Mouse (Mus musculus): ENCODE data around the gene Arl15.

DNA sequence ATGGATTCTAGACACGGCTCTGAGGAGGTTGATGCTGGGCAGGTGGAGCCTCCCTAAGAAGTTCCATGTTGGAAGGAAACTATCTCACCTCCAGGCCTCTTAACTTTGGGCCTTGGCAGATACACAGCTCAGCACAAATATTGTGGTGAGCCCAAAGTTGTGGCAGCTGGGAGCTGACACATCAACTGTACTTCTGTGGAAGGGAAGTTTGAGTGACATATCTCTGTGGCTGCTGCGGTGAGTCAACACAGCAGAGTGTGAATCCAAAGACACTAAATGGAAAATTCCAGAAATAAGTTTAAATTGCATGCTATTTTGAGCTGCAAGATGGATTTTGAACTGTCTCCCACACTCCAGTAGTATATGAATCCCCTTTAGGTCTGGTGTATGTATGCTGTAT lies 34.8 kb downstream of the Arl15 start:
- TF ChIP-seq CTCF (IDR thresholded peaks at IDR 0.05; ENCODE audit: borderline replicate concordance, extremely low read depth, insufficient read depth, insufficient read length) (no peak), POLR2A (IDR thresholded peaks at IDR 0.05; ENCODE audit: borderline replicate concordance, extremely low read depth, insufficient read depth, insufficient read length, poor library complexity, severe bottlenecking) (no peak)

Measured in brain, embryonic 14.5 days (tissue).